Mouse (Mus musculus) ES-Bruce4 (cell line): ENCODE data around the gene Lsm4.

ENCODE experiments used
- CTCF ChIP-seq: IDR thresholded peaks from one replicate; pipeline ENCODE4 v1.8.1; 2011; ENCODE audit warnings: low read depth, low read length
- EP300 ChIP-seq: IDR thresholded peaks from 2 replicates; pipeline ENCODE4 v1.6.1; 2011; ENCODE audit warnings: low read depth, low read length; ENCODE audit not compliant: insufficient read depth
- POLR2A ChIP-seq: IDR thresholded peaks from one replicate; pipeline ENCODE4 v1.8.1; 2011; ENCODE audit warnings: low read length; ENCODE audit not compliant: insufficient read depth

DNA sequence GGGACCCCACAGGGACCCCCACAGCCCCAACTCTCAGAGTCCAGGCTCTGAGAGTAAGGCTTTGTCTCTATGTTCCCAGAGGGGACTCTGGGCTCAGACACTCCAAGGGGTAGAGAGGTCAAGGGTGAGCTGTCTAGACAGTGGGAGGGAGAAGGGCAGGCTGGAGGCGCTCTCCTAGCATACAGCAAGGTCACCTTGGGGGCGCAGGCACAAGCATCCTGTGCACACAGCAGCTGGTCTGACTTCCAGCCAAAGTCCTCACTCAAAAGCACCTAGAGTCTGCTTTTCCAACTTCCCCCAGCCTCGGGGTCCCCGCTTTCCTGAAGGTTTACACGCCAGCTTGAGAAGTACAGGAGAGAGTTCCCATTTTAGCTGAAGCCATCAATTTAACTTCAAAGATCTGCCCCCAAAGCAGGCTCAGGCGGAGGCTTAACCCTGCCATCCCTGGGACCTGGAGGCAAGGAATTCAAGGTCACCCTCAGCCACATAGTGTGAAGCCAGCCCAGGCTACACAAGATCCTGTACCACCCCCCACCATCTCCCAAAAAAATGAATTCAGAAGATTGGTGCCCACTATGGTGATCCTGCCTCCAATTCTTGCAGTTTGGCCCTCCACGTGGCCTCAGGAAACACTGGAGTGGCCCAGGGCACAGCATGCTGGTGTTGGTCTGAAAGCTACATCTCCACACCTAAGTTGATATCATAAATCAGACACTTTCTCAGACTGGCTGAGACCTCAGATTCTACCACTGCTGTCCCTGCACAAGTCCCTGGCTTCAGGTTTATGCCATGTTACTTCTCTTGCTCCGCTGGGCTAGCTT is 25.5 kb upstream of the Lsm4 start:
- TF ChIP-seq CTCF (no peak), POLR2A (no peak), EP300 (peak; percentile 98)
